Mouse (Mus musculus): ENCODE data around the gene Polr2b. TPM values are rescaled to one million over a fixed set of nuclear protein-coding genes. Genes with fewer than 3 reads are reported as not detected.

Gene Polr2b
- 10 to 100 TPM; 61.5 to 62.8 TPM for polyA plus RNA-seq (2017; shearing (Covaris generic))

DNA sequence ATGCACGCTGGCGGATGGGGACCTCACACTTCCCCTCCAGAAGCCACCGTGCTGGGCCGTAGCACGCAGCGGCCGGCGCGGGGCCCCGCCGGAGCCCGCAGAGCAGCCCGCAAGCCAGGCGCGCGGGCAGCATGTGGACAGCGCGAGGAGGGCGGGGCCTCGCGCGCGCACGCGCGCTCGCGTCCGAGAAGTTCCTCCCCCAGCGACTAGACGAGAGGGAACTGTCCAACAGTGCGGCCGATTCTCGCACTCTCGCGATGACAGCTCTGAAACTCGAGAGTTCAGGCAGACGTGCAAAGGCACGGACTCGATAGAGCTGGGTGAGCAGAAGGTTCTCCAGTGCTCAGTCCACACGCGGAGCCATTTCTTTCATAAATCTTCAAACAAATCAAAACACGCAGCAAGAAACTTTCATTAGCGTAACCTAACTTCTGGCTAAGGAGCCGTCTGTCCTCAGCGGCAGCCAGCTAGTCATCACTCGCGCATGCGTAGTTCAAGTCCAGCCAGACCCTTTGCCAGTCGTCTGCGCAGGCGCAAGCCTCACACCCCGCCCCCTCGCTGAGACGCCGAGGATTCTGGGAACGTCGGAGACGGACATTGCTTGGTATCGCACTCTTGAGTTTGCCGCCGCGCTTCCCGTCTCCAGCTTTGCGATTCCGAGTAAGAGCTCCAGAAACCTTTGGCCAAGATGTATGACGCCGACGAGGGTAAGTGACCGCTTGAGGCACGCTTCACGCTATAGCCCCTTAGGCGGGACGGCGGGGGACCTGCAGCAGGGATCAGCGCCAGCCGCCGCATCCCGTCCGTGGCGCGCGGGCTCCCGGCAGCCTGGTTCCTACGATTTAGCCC, at the start of gene Polr2b, which contains the start of gene Noa1:
TSS of gene Polr2b (plus strand) at position 224 of the 849 bp plus-strand sequence.
TSS of gene Noa1 (minus strand) at position 161 of the 849 bp plus-strand sequence.

GRCm38 (mm10) chr5:77265081-77265670, 44.8 kb upstream of the Polr2b start, which contains the start of gene Rest:
Gene Rest, plus strand, starts transcription at chr5:77265491.

Other genes with a start within 250 kb of the Polr2b start
- gene Hopx, start 195.0 kb upstream of the Polr2b start, polyA plus RNA-seq (2017; shearing (Covaris generic)), result 100 to 1,000 TPM; 230 to 397 TPM
- under 1 TPM in 1 of 2 experiments, not detected in 1; 0.28 TPM for gene Spink2, start 98.7 kb upstream of the Polr2b start, polyA plus RNA-seq (2017; shearing (Covaris generic))
- 10 to 100 TPM; 28.6 to 30.6 TPM for gene Rest, start 44.7 kb upstream of the Polr2b start, polyA plus RNA-seq (2017; shearing (Covaris generic))
- 10 to 100 TPM; 33.6 to 39.6 TPM for gene Noa1, start 63 bp upstream of the Polr2b start, polyA plus RNA-seq (2017; shearing (Covaris generic))
- 1 to 10 TPM; 1.2 to 1.9 TPM for gene Igfbp7, start 97.9 kb downstream of the Polr2b start, polyA plus RNA-seq (2017; shearing (Covaris generic))